Mouse (Mus musculus): Measurements from ENCODE around the gene Prr22. TPM values are rescaled to one million over a fixed set of nuclear protein-coding genes. Genes with fewer than 3 reads are reported as not detected.

Prr22 gene
- total RNA-seq, 4 experiments from 2014 or later = 0.68 to 1.8 (median 1.6) TPM

DNA sequence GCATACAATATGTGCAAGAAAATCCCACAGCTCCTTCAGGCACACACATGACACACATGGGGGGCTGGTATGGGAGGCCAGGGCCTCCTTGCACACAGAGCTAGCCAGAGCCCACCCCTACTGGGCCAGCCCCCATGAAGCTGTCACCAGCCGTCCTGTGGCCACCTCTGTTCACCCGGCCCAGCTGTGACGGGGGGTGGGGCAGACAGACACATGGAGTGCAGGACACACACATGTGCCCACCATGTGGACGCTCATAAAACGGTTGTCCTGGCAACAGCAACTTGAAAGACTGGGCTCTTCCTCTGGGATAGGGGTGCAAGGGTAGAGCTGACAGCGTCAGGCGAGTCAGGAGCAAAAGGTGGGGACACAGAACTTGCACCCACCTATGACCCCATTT, 10.8 kb upstream of the Prr22 start:
- DNase-seq (ENCODE audit: low spot score in 2 of 2) = no peak

DNA sequence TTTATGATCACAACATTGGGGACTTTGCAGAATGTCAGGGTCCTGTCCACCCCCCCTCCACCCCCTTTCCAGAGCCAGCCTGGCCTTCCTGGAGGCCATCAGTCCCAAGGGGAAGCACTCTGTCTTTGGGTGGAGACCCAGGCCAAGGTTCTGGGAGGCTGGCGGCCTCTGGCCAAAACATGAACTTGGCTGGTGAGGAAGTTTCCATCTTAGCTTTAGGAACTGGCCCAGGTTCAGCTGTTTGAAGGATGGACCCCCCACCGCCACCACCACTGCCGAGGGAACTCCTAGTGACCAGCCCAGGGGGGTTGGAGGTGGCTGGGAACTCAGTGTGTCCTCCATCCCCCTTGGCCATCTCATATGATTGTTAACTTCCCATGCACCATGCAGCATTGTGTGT, 9.0 kb upstream of the Prr22 start:
- DNase-seq (ENCODE audit: low spot score in 2 of 2) = no peak

DNA sequence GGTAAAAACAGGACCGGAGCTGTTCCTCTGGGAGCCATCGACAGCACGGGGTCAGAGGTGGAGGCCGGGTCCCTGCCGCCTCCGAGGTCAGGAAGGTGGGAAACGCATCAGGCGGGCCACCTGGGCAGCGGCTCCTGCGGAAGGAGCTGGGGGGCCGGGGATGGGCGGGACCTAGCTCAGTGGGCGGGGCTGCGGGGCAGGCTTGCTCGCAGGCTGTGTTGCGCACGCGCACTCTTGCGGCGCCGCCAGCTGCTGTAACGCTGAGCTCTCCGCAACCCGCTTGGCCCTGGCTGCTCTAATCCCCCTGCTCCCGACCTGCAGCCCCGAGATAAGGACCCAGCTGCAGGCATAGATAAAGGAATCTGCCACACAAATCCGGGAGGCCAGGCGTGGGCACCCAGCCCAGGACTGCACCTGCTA, 8.0 kb upstream of the Prr22 start:
- peak; percentile 64 to 81 for DNase-seq (ENCODE audit: low spot score in 2 of 2)

DNA sequence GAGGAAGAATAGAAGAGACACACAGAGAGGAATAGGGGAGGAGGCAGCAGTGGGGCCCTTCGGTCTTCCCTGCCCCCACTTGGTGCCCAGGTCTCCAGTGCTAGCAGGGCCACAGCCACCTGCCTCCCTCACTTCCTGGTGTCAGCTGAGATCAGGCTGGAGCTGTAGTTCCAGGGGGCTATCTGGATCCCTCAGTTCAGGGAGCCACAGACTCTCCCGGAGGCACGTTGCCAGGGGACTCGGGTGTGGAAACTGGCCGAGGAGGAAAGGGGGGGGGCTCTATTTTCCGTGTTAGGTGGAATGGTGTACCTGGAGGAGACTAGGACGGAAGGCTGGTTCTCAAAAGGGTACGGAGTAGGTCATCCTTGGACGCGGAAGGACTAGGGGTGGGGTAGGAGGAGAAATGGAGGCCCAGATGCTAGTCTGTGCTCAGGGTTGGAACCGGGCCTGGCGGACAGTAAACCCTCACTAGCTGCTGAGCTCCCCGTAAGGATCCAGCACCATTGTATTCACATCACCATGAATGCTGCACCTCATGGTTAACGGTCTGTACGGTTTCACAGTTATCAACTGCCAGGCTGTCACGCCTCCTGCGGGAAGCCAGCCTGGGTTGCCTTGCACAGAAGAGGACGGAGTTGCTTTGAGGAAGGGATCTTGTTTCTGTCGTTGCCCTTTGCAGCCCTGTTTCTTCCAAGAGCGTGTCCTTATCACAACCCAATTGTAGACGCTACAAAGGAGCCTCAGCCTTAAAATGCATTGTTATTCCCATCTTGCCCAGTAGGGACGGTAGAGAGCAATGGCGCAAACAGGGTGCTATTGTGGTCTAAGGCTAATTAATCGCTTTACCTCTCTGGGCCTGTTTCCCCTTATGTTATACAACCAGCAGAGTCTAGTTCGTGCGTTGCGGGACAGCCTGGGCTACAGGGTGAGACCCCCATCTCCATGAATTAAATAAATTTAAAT, 7.0 kb upstream of the Prr22 start:
- DNase-seq (ENCODE audit: low spot score in 2 of 2) = peak; percentile 50 to 71

DNA sequence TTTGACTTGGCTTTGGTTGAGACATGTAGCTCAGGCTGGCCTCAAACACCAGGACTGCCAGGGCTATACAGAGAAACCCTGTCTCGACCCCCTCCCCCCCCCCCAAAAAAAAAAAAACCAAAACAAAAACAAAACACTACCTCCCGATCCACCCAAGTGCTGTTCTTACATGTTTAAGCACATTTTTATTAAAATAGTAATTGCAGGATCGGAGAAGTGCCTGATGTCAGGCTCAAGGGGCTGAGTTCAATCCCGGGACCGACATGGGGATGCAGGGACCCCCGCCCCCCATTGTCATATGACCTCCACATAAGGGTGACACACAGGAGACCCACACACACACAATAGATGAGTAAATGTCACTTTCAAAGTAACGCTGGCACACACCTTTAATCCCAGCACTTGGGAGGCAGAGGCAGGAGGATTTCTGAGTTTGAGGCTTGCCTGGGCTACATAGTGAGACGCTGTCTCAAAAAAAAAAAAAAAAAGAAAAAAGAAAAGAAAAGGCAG, 6.3 kb upstream of the Prr22 start:
- DNase-seq (ENCODE audit: low spot score in 2 of 2) = no peak

DNA sequence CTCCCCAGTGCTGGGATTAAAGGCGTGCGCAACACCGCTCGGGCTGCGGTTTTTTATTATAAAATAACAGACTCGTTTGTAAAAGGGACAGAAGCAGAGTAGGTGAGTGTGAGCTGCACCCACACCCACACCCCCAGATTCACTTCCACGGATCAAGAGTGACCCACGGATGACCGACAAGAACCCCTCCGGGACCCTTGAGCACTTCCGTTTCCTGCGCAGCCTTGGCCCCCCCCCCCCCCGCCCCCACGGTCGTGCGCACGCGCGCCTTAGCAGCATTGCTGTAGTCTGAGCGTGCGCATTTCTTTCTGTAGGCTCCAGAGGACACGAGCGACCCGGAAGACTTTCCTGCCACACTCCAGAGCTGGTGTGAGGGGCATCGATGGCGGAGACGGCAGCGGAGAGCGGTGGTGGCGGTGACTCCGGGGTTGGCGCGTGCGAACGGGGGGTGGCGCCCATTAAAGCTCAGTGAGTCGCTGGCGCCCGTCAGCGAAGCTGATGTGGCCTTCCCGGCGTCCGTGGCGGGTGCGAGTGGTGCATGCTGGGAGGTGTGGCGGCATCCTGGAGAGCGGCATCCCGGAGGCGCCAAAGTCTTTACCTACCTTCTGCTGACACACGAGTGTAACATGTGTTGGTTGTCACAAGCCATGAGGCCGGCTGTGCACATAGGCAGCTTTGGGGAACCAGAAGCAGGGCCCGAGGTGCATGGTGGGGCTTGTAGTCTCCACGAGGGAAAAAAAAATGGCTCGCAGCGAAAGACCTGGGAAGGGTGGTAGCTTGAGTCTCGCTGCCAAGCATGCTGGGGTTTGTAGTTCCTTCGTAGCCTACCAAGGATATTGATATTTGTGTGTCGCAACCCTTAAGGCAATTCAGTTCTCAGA, 5.3 kb upstream of the Prr22 start, which contains the start of gene Dus3l:
Gene Dus3l (plus strand): TSS at position 284 of the 881 bp plus-strand sequence.
- peak; percentile 90 to 91 for DNase-seq (ENCODE audit: low spot score in 2 of 2)

DNA sequence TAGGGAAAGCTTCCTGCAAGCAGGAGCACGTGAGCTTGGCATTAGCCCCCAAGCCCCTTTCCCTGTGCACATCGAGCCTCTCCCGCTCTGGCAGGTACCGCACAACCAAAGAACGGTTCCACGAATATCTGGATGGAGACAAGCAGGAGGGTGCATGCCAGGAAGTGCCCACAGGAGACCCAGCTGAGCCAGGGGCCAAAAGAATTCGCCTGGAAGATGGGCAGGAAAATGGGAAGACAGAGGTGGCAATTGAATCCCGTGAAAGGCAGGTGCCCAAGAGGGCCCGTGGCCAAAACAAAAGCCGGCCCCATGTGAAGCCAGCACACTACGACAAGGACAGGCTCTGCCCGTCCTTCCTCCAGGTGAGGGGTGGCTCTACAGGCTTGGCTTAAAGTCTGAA, 4.6 kb upstream of the Prr22 start:
- no peak for DNase-seq (ENCODE audit: low spot score in 2 of 2)

DNA sequence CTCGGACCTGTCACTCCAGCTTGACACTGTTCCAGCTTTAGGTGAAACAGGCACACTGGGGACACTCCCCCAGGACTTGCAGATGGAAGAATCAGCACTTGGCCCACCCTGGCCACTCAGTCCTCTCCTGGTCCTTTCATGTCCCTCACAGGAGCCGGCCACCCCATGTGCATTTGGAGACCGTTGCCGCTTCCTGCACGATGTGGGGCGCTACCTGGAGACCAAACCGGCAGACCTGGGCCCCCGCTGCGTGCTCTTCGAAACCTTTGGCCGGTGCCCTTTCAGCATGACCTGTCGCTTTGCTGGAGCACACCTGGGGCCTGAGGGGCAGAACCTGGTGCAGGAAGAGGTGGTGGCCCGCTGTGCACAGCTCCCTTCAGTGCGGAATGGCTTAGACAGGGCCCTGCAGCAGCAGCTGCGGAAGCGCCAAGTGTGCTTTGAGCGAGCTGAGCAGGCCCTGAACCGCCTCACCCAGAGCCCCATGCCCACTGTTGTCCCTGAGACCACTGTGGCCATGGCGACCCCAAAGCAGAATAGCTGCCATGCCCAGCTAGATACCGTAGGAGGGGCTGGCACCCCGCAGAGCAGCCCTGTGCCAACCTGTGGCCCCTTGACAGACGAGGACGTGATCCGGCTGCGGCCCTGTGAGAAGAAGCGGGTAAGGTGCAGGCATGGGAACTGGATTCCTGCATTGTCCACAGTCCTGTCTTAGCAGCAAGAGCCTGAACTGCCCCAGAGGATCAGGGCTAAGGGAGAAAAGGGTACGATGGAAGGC, 3.2 kb upstream of the Prr22 start:
- no peak for DNase-seq (ENCODE audit: low spot score in 2 of 2)

DNA sequence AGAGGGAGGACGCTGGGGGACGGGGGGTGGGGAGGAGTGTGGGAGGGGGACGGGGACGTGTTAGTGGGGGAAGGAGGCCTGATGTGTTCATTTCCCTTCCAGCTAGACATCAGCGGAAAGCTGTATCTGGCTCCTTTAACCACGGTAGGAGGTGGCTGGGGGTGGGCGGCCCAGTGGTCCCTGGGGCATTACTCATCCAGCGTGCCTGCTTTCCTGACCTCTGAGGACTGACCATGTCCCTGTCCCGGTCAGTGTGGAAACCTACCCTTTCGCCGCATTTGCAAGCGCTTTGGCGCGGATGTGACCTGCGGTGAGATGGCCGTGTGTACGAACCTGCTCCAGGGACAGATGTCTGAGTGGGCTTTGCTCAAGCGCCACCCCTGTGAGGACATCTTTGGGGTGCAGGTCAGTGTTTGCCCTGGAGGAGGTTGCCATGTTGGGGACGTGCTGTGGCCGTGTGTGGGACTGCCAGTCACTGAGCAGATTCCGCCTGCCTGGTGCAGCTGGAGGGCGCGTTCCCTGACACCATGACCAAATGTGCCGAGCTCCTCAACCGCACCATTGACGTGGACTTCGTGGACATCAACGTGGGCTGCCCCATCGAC, 2.4 kb upstream of the Prr22 start:
- DNase-seq (ENCODE audit: low spot score in 2 of 2) = no peak

DNA sequence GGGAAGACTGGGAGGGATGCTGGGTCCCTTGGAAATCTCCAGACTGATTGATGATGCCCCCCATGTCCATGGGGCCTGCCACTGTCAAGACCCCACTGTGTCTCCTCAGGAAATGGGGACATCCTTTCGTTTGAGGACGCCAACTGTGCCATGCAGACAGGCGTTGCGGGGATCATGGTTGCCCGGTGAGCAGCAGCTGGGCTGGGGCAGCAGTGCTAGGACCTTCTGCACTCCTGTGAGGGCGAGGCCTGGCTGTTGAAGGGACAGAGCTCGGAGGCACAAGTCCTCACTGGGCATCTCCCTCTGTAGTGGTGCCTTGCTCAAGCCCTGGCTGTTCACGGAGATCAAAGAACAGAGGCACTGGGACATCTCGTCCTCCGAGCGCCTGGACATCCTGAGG, 1.1 kb upstream of the Prr22 start:
- no peak for DNase-seq (ENCODE audit: low spot score in 2 of 2)

DNA sequence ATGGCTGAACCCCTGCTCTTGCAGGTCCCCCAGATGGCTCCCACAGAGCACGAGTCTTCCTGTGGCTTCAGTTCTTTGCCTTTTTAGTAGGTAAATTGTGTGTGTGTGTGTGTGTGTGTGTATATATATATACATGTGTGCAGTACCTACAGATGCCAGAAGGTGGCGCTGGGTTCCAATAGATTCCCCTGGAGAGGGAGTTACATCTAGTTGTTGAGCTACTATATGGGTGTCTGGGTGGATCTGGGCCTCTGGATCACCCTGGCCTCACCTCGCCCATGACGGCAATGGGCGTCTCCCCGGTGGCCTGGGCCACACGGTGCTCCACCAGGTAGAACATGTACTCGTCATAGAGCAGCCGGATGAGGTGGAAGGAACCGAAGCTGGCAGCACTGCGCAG, 7.5 kb downstream of the Prr22 start:
- DNase-seq (ENCODE audit: low spot score in 2 of 2) = no peak

DNA sequence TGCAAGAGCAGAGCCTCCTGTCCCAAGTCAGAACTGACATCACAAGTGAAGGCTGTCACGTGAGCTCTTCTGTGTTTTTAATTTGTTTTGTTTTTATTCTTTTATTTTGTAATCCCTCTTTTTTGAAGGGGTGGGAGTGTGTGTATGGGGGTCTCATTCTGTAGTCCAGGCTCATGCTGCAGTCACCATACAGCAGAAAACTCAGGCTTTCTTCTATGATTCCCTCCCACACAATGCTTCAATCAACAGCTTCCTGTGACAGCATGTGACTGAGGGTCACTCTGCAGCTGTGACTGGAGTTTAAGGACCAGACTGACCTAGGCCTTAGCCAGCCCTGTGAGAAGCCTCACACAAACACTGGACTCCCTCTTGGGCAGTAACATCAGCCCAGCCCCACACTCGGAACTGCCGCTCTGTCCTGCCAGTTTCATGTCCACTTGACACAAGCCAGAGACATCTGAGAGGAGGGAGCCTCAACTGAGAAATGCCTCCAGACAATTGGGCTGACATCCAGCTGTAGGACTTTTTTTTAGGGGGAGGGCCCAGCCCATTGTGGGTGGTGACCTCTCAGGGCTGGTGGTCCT, 8.8 kb downstream of the Prr22 start:
- DNase-seq (ENCODE audit: low spot score in 2 of 2) = no peak

DNA sequence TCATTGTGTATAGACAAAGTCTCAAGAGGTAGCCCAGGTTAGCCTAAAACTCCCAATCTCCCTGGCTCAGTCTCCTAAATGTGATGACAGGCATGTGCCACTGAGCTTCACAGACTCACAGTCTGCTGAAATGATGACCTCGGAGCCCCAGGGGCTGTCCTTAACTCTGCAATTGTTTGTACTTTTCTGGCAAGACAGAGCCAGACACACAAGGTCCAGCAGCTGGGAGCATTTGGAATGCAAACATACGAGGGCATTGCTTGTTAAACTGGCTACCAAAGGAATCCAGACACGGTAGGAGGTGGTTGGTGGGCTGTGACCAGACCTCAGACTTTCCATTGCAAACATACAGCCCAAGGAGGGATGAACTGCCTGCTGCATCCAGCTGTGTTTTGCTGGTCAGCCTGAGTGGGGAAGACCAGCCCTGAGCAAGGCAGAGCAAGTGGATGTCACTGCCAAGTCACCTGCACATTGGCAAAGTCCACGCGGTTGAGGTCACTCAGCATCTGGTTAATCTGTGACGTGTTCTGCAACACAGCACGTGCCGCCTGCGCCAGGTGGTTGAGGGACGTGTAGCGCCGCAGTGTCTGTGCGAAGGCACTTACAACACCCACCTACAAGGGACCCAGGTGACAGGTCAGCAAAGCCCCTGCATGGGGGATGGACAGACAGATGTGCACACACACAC, 10.4 kb downstream of the Prr22 start:
- DNase-seq (ENCODE audit: low spot score in 2 of 2) = no peak

DNA sequence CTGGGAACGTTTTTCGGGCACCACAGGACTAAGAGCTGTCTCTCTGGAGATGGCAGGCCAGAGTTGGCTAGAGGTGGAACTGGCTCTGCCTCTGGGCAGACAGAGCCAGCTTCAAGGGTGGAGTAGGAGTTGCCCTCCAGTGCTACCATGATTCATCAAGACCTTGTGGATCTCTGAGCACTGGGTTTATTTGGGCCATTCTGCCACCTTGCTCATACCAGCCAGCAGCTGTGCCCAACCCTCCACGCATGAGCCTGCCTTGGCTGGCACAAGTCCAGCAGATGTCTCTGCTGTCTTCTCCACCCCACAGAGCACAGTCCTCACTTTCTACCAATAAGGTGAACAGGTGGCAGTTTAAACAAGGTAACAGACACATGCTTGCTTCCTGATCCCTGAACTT, 18.8 kb downstream of the Prr22 start:
- DNase-seq (ENCODE audit: low spot score in 2 of 2) = no peak

DNA sequence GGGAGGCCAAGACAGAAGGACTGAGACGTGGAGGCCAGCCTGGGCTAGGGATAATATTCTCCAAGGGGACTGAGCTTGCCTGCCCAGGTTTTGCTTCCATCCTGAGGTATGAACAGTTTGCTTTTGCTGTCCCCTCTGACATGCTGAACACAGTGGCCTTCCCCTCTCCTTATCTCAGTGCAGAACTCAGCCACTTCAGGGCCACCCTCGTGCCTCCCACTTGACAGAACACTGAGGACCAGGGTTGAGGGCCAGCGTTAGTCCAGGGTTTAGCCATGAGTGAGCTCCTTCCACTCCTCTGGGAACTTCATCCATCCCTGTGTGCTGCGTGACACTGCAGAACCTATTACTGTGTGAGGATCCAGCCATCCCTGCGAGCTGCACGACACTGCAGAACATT, 19.2 kb downstream of the Prr22 start:
- no peak for DNase-seq (ENCODE audit: low spot score in 2 of 2)

DNA sequence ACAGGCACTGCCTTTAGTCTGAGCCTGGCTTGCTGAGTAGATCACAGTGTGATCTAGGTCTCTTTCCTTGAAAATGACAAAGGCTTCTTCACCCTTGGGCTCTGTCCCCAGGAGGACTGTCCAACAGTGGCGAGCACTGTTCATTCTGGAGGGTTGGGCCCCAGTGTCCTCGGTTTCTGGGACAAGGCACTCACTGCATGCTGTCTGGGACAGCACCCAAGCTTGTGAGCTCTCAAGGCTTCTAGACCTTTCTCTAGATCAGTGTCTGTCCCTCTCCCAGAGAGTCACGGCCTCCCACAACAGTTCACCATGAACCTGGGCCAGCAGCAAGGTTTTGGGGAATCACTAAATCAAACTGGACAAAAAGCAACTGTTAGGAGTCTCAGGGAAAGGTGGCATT, 22.5 kb downstream of the Prr22 start:
- no peak for DNase-seq (ENCODE audit: low spot score in 2 of 2)

DNA sequence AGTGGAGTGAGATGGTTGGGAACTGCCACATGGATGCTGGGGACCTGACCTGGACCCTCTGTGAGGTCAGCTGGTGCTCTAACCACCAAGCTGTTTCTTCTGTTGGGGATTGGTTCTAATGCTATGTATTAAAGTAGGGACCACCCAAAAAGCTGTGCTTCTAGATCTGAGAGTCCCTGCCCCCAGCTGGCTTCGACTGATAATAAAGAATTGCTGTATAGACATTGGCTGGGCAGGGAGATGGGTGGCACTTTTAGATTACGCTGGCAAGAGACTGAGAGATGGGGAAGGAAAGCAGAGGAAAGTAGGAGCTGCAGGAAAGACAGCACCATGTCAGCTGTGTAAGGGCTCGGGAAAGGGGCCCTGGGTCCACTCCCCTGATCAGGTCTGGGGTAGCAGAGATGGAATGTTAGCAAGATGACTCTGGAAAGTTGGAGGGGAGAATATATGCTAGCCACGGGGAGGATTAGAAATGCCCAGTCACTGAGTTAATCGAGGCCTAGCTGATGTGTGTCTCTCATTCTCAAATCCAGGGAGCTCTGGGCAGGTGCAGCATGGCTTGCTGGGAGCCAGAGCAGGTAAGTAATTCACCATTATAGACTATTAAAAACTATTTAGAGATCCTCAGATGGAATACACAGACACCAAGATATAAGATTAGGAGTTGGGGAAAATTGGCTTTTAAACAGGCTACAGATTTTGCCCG, 23.7 kb downstream of the Prr22 start:
- no peak for DNase-seq (ENCODE audit: low spot score in 2 of 2)

DNA sequence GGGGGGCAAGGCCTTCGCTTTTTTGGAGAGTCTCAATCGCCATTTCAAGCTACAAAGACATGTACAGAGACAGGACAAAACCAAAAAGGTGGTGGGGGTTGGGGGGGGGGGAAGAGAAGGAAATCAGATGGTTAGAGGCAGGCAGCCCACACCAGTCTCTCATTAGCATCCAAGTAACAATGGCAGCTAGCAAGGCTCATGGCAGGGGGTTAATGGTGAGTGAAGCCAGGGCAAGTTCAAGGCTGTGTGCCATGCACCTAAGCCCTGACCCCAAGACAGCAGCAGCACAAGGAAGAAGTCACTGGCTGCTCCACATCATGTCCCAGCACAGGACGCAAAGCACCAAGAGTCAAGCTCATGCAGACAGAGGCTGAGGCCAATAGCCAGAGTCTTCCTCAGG, 29.2 kb downstream of the Prr22 start:
- no peak for DNase-seq (ENCODE audit: low spot score in 2 of 2)

DNA sequence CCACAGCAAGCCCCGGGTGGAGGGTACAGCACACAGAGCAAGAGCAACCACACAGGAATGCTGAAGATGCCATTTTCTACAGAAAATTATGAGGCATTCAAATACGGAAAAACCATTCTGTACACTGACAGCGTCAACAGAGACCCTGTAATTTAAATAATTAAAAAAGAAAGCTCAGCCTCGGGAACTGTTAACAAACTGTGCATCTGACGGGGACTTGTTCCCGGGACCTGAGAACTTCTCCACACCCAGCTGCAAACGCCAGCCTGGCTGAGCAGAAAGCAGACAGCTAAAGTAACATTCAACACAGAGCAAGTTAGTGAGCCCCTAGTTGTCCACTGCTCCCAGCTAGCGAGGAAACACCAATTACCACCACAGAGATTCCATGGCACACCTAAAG, 32.0 kb downstream of the Prr22 start:
- no peak for DNase-seq (ENCODE audit: low spot score in 2 of 2)

Measured in layer of hippocampus, adult 8-10 months (tissue).